Mouse (Mus musculus): ENCODE measurements around the gene Cox7a1. TPM values are rescaled to one million over a fixed set of nuclear protein-coding genes. Genes with fewer than 3 reads are reported as not detected.
A peak's percentile ranks its signal among the peaks of the same experiment; 100 is the strongest.
"Not testable (repeated sequence)": the region's sequence is repeated elsewhere in the genome, so short reads cannot be mapped to it uniquely, and the experiment has no call there.

Cox7a1 gene
- polyA plus RNA-seq, 1 experiment from 2014 or later, result 589 TPM

DNA sequence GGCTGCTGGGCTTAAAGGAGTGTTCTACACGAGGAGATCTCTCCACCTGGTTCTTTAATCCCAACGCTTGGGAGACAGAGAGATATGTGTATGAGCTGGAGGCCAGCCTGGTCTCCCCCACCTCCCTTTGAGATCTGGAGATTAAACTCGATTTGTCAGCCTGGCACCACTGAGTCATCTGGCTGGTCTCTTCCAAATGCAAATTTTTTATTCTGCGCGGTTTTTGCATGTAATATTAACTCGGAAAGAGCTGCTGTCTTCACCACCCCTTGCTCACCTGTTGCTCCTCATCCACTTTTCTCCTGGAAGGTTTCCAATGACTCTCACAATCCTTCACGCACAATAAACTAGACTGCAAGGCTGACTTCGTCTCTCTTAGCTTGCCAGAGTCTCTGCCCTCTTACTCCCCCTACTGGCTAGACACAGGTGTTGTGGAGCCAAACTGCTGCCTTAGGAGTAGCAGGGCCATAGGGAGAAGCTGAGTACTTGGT is 14.6 kb downstream of the Cox7a1 start, which contains the start of gene Capns1:
Capns1 (minus strand) TSS at position 331 of the 491 bp plus-strand sequence.
- WGBS, result 5% methylated on average over 8 of the region's 8 CpGs
- H3K4me3 ChIP-seq (ENCODE audit: control insufficient read depth in 1 of 2, insufficient read depth in 1 of 2, low read depth in 1 of 2, low read length in 2 of 2), result no peak within 1 kb of the TSS
- no peak for ATAC-seq (ENCODE audit: insufficient number of reproducible peaks, insufficient read depth, low FRiP score, low read depth)
- no peak within 1 kb of the TSS for H3K27ac ChIP-seq (replicated peaks in 1 of 2; ENCODE audit: control insufficient read depth in 1 of 2, insufficient read depth in 1 of 2, low read depth in 2 of 2, low read length in 2 of 2)
- H3K9ac ChIP-seq (ENCODE audit: low read length), result no peak within 1 kb of the TSS; the same call in 1 of the 2 replicates
- no peaks in the 10 kb centered on the region for H3K27me3 ChIP-seq (ENCODE audit: control insufficient read depth, insufficient read depth, low read length)
- H3K36me3 ChIP-seq (ENCODE audit: control insufficient read depth, insufficient read depth, low read length), result no peaks in the 10 kb centered on the region
- peak within 1 kb of the TSS; percentile 35 for H3K4me2 ChIP-seq (ENCODE audit: low read length)
- peaks cover 7% of the 10 kb centered on the region in 2 experiments; a peak in 3 of 4 replicates for H3K4me1 ChIP-seq (ENCODE audit: control insufficient read depth in 2 of 2, insufficient read depth in 2 of 2, low read length in 2 of 2)
- no peaks in the 10 kb centered on the region for H3K9me3 ChIP-seq (ENCODE audit: control insufficient read depth, low read length)

- Histone ChIP-seq H3K36me3 (ENCODE audit: control insufficient read depth, insufficient read depth, low read length) (no peaks in the 10 kb centered on the region), H3K27me3 (ENCODE audit: control insufficient read depth, insufficient read depth, low read length) (no peaks in the 10 kb centered on the region), H3K9me3 (ENCODE audit: control insufficient read depth, low read length) (no peaks in the 10 kb centered on the region), H3K4me1 (ENCODE audit: control insufficient read depth in 2 of 2, insufficient read depth in 2 of 2, low read length in 2 of 2) (peaks cover 9 to 11% of the 10 kb centered on the region in 2 experiments; a peak in 2 of 4 replicates), H3K9ac (ENCODE audit: low read length) (no peak overlapping the region), H3K27ac (replicated peaks in 1 of 2; ENCODE audit: control insufficient read depth in 1 of 2, insufficient read depth in 1 of 2, low read depth in 2 of 2, low read length in 2 of 2) (no peak overlapping the region), H3K4me2 (ENCODE audit: low read length) (no peak overlapping the region), H3K4me3 (ENCODE audit: control insufficient read depth in 1 of 2, insufficient read depth in 1 of 2, low read depth in 1 of 2, low read length in 2 of 2) (no peak overlapping the region)
- ATAC-seq (ENCODE audit: insufficient number of reproducible peaks, insufficient read depth, low FRiP score, low read depth), result no peak
- 75% methylated on average over 18 of the region's 18 CpGs for WGBS
These were observed 15.7 kb downstream of the Cox7a1 start for GRCm38 (mm10) chr7:30199498-30200139.

DNA sequence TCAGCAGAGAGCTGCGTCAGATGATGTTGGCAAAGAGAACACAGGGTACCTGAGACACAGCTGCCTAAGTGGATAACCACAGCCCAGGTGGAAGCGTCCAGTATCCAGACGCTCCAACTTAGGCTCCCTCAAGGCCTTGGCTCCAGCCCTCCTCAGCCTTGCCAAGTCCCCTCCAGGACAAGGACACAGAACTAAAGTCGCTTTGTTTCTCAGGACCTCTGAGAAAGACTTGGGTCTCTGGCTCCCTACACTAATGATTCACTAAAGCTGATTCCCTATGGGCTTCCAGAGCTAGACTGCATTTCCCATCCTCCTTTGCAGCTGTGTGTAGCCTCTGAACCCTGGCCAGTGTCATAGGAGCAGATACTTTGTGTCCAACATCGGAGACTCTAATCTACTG is 16.3 kb downstream of the Cox7a1 start:
- no peak overlapping the region for H3K9ac ChIP-seq (ENCODE audit: low read length)
- no peak overlapping the region for H3K4me3 ChIP-seq (ENCODE audit: control insufficient read depth in 1 of 2, insufficient read depth in 1 of 2, low read depth in 1 of 2, low read length in 2 of 2)
- no peaks in the 10 kb centered on the region for H3K27me3 ChIP-seq (ENCODE audit: control insufficient read depth, insufficient read depth, low read length)
- peaks cover 11 to 13% of the 10 kb centered on the region in 2 experiments; a peak in 3 of 4 replicates for H3K4me1 ChIP-seq (ENCODE audit: control insufficient read depth in 2 of 2, insufficient read depth in 2 of 2, low read length in 2 of 2)
- WGBS, result 76% methylated on average over 5 of the region's 5 CpGs
- ATAC-seq (ENCODE audit: insufficient number of reproducible peaks, insufficient read depth, low FRiP score, low read depth), result no peak
- H3K9me3 ChIP-seq (ENCODE audit: control insufficient read depth, low read length), result no peaks in the 10 kb centered on the region
- H3K36me3 ChIP-seq (ENCODE audit: control insufficient read depth, insufficient read depth, low read length), result no peaks in the 10 kb centered on the region
- H3K4me2 ChIP-seq (ENCODE audit: low read length), result no peak overlapping the region
- no peak overlapping the region for H3K27ac ChIP-seq (replicated peaks in 1 of 2; ENCODE audit: control insufficient read depth in 1 of 2, insufficient read depth in 1 of 2, low read depth in 2 of 2, low read length in 2 of 2)

- not testable (repeated sequence) for H3K36me3 ChIP-seq (ENCODE audit: control insufficient read depth, insufficient read depth, low read length)
These were observed 16.7 kb downstream of the Cox7a1 start for GRCm38 (mm10) chr7:30200661-30201060.

DNA sequence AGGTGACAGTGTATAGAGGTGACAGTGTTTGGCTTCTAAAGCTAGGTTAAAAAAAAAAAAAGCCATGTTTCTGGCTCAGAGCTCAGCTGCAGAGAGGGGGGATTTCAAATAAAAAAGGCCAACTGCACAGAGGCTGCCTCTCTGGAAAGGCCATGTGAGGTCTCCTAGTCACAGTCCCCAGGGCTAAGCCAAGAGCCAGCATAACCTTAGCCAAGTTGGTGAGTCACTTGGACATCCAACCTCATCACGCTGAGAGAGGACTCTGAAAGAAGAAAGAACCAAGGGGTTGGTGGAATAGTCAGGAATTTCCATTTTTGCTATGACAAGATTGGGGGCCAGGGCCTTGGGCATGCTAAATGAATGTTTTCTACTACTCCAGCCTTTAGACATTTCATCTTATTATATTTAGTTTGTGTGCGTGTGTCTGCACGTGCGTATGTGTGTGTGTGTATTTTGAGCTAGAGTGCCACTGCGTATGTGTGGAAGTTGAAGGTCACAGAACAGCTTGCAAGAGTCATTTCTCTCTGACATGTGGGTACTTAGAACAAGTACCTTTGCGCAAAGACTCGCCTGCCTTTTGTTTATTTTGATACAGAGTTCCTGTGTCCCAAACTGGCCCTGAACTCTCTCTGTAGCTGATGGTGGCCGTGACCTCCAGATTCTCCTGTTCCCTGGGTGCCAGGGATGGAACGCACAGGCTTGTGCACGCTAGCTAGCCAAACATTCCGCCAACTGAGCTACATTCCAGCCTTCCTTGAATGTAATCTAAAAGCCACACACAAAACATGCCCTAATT is 19.1 kb downstream of the Cox7a1 start:
- Histone ChIP-seq H3K9ac (ENCODE audit: low read length) (no peak overlapping the region), H3K4me3 (ENCODE audit: control insufficient read depth in 1 of 2, insufficient read depth in 1 of 2, low read depth in 1 of 2, low read length in 2 of 2) (no peak overlapping the region), H3K27ac (replicated peaks in 1 of 2; ENCODE audit: control insufficient read depth in 1 of 2, insufficient read depth in 1 of 2, low read depth in 2 of 2, low read length in 2 of 2) (peak overlapping the region in 1 of 2 experiments; percentile 22; a peak in 1 of 4 replicates), H3K4me2 (ENCODE audit: low read length) (no peak overlapping the region), H3K27me3 (ENCODE audit: control insufficient read depth, insufficient read depth, low read length) (no peaks in the 10 kb centered on the region), H3K36me3 (ENCODE audit: control insufficient read depth, insufficient read depth, low read length) (no peaks in the 10 kb centered on the region), H3K4me1 (ENCODE audit: control insufficient read depth in 2 of 2, insufficient read depth in 2 of 2, low read length in 2 of 2) (peaks cover 9 to 10% of the 10 kb centered on the region in 2 experiments; a peak in 3 of 4 replicates), H3K9me3 (ENCODE audit: control insufficient read depth, low read length) (no peaks in the 10 kb centered on the region)
- WGBS, result 61% methylated on average over 11 of the region's 11 CpGs
- no peak for ATAC-seq (ENCODE audit: insufficient number of reproducible peaks, insufficient read depth, low FRiP score, low read depth)

More at GRCm38 (mm10) chr7:30200661-30201060, 16.7 kb downstream of the Cox7a1 start:
- not testable (repeated sequence) for ATAC-seq (ENCODE audit: insufficient number of reproducible peaks, insufficient read depth, low FRiP score, low read depth); H3K9me3 ChIP-seq (ENCODE audit: control insufficient read depth, low read length); H3K4me3 ChIP-seq (ENCODE audit: control insufficient read depth in 1 of 2, insufficient read depth in 1 of 2, low read depth in 1 of 2, low read length in 2 of 2); H3K9ac ChIP-seq (ENCODE audit: low read length); H3K4me2 ChIP-seq (ENCODE audit: low read length); H3K27ac ChIP-seq (replicated peaks in 1 of 2; ENCODE audit: control insufficient read depth in 1 of 2, insufficient read depth in 1 of 2, low read depth in 2 of 2, low read length in 2 of 2); H3K27me3 ChIP-seq (ENCODE audit: control insufficient read depth, insufficient read depth, low read length)
- 85% methylated on average over 5 of the region's 5 CpGs for WGBS
- peaks cover 10 to 13% of the 10 kb centered on the region in 2 experiments; a peak in 3 of 4 replicates for H3K4me1 ChIP-seq (ENCODE audit: control insufficient read depth in 2 of 2, insufficient read depth in 2 of 2, low read length in 2 of 2)

DNA sequence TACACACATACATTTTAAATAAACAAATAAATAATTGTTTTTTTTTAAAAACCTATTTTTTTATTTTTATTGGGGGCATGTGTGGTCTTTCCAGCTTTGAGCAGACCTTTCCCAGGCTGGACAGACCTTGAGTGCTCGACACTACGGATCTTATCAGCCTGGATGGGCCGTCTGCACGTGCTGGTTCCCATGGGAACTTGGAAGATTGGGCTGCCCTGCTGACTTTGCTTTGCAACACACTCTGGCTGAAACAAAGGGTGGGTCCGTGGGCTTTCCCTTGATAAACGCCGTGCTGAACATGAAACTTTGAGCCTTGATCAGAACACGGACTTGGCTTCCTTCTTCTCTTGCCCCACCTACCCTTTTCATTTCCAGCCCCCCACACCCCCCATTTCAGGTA is 20.4 kb downstream of the Cox7a1 start:
- no peaks in the 10 kb centered on the region for H3K9me3 ChIP-seq (ENCODE audit: control insufficient read depth, low read length)
- H3K9ac ChIP-seq (ENCODE audit: low read length), result peak overlapping the region; percentile 30; the same call in 1 of the 2 replicates
- H3K4me3 ChIP-seq (ENCODE audit: control insufficient read depth in 1 of 2, insufficient read depth in 1 of 2, low read depth in 1 of 2, low read length in 2 of 2), result no peak overlapping the region
- H3K4me2 ChIP-seq (ENCODE audit: low read length), result peak overlapping the region; percentile 44
- ATAC-seq (ENCODE audit: insufficient number of reproducible peaks, insufficient read depth, low FRiP score, low read depth), result no peak
- 9% methylated on average over 8 of the region's 8 CpGs for WGBS
- no peaks in the 10 kb centered on the region for H3K36me3 ChIP-seq (ENCODE audit: control insufficient read depth, insufficient read depth, low read length)
- peaks cover 7% of the 10 kb centered on the region in 2 experiments; a peak in 3 of 4 replicates for H3K4me1 ChIP-seq (ENCODE audit: control insufficient read depth in 2 of 2, insufficient read depth in 2 of 2, low read length in 2 of 2)
- no peaks in the 10 kb centered on the region for H3K27me3 ChIP-seq (ENCODE audit: control insufficient read depth, insufficient read depth, low read length)
- H3K27ac ChIP-seq (replicated peaks in 1 of 2; ENCODE audit: control insufficient read depth in 1 of 2, insufficient read depth in 1 of 2, low read depth in 2 of 2, low read length in 2 of 2), result no peak overlapping the region

DNA sequence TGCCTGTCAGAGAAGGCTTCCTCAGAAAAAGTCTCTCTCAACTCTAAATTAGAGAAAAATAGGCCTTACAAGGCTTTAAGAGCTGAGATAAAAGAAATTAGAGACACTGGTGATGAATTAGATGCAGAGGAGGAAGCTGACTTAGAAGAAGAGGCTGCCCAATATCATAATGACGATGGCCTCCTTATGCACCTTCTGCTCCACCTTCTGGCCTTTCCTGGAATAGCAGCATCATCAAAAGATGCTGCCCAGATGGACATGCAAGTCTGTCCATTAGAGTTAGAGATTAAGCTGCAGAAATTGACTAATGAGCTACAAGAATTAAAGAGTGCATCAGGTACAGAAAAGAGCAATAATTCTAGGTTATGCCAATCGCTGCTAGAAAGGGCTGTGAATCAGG is 21.4 kb downstream of the Cox7a1 start:
- no peak for ATAC-seq (ENCODE audit: insufficient number of reproducible peaks, insufficient read depth, low FRiP score, low read depth)
- Histone ChIP-seq H3K4me1 (ENCODE audit: control insufficient read depth in 2 of 2, insufficient read depth in 2 of 2, low read length in 2 of 2) (peaks cover 7% of the 10 kb centered on the region in 2 experiments; a peak in 3 of 4 replicates), H3K36me3 (ENCODE audit: control insufficient read depth, insufficient read depth, low read length) (no peaks in the 10 kb centered on the region), H3K9me3 (ENCODE audit: control insufficient read depth, low read length) (no peaks in the 10 kb centered on the region), H3K9ac (ENCODE audit: low read length) (no peak overlapping the region), H3K4me3 (ENCODE audit: control insufficient read depth in 1 of 2, insufficient read depth in 1 of 2, low read depth in 1 of 2, low read length in 2 of 2) (no peak overlapping the region), H3K27ac (replicated peaks in 1 of 2; ENCODE audit: control insufficient read depth in 1 of 2, insufficient read depth in 1 of 2, low read depth in 2 of 2, low read length in 2 of 2) (no peak overlapping the region), H3K4me2 (ENCODE audit: low read length) (no peak overlapping the region), H3K27me3 (ENCODE audit: control insufficient read depth, insufficient read depth, low read length) (no peaks in the 10 kb centered on the region)
- 3% methylated on average over 2 of the region's 2 CpGs for WGBS
